Comparison of ENCODE assay signal across 13 mouse cellular contexts in genomic region chr4:34582476-34582875, GRCm38 (mm10). TPM values are rescaled to one million over a fixed set of nuclear protein-coding genes. Genes with fewer than 3 reads are reported as not detected.
DNase-seq lines count a peak whose midpoint lies in the region; ATAC-seq and TF ChIP-seq lines count a peak whose summit lies in the region.
"Had no signal": no experiment of that assay in that cellular context is flagged by ENCODE, and none has a peak within 500 bp of the region (broad histone marks: within the 10 kb centered on the region; RNA-seq: fewer than 3 reads in every experiment).

No protein-coding gene starts in this region.

- peaks cover 68% of the 10 kb centered on the region for H3K36me3 ChIP-seq in heart, postnatal 0 days (replicated peaks; ENCODE audit: control insufficient read depth, insufficient read depth, low read length)
- H3K36me3 ChIP-seq in neural tube, embryonic 12.5 days, result peaks cover 58% of the 10 kb centered on the region
- H3K36me3 ChIP-seq in neural tube, embryonic 15.5 days, result peaks cover 48% of the 10 kb centered on the region

- no peak overlapping the region for H3K9ac ChIP-seq in heart, postnatal 0 days (replicated peaks; ENCODE audit: low read depth, low read length)
- no peak overlapping the region for H3K9ac ChIP-seq in neural tube, embryonic 12.5 days
- H3K9ac ChIP-seq in neural tube, embryonic 15.5 days (replicated peaks), result no peak overlapping the region
- H3K9ac ChIP-seq: liver, embryonic 12.5 days had no signal

- no peak for DNase-seq in heart, postnatal 0 days (ENCODE audit: low spot score)
- DNase-seq in heart, postnatal 10 days, result no peak
- peak; percentile 41 for DNase-seq in brain, adult 2 months (ENCODE audit: low read depth, low spot score)
- DNase-seq in spleen, postnatal 10 days (ENCODE audit: low spot score in 2 of 2), result no peak
- no peak for DNase-seq in embryo, embryonic 11 days
- DNase-seq: kidney, adult 9 months; lung, postnatal 14 days; midbrain, embryonic 14.5 days; right cerebral cortex, postnatal 14 days had no signal

- no peak overlapping the region for H3K4me3 ChIP-seq in heart, postnatal 0 days (ENCODE audit: low read depth, low read length)
- no peak overlapping the region for H3K4me3 ChIP-seq in neural tube, embryonic 12.5 days
- no peak overlapping the region for H3K4me3 ChIP-seq in neural tube, embryonic 15.5 days (replicated peaks)
- H3K4me3 ChIP-seq: liver, embryonic 12.5 days had no signal

- H3K27me3 ChIP-seq in heart, postnatal 0 days (ENCODE audit: control insufficient read depth, insufficient read depth, low read length), result no peaks in the 10 kb centered on the region
- no peaks in the 10 kb centered on the region for H3K27me3 ChIP-seq in neural tube, embryonic 12.5 days (replicated peaks)
- no peaks in the 10 kb centered on the region for H3K27me3 ChIP-seq in neural tube, embryonic 15.5 days (replicated peaks)
- H3K27me3 ChIP-seq: liver, embryonic 12.5 days had no signal

- intact Hi-C loops in heart, postnatal 10 days (cut with DNase I), result no loop called here

- no peaks in the 10 kb centered on the region for H3K9me3 ChIP-seq in heart, postnatal 0 days (replicated peaks; ENCODE audit: control insufficient read depth, low read length)
- H3K9me3 ChIP-seq in neural tube, embryonic 12.5 days, result no peaks in the 10 kb centered on the region
- no peaks in the 10 kb centered on the region for H3K9me3 ChIP-seq in neural tube, embryonic 15.5 days (replicated peaks)
- H3K9me3 ChIP-seq: liver, embryonic 12.5 days had no signal

- peak overlapping the region; percentile 46; the same call in 1 of the 2 replicates for H3K27ac ChIP-seq in heart, postnatal 0 days (ENCODE audit: low read depth)
- H3K27ac ChIP-seq in neural tube, embryonic 12.5 days, result no peak overlapping the region
- no peak overlapping the region for H3K27ac ChIP-seq in neural tube, embryonic 15.5 days (replicated peaks)
- H3K27ac ChIP-seq: liver, embryonic 12.5 days had no signal

- 0 out of 2 replicates have a peak, but pooled peaks have one; percentile 31 for ATAC-seq in heart, postnatal 0 days (ENCODE audit: insufficient read depth, low read depth)
- ATAC-seq in neural tube, embryonic 12.5 days (ENCODE audit: low FRiP score, low read depth), result 0 out of 2 replicates have a peak, but pooled peaks have one; percentile 44
- no peak for ATAC-seq in neural tube, embryonic 15.5 days (ENCODE audit: low FRiP score)
- ATAC-seq: forebrain, embryonic 16.5 days; liver, embryonic 12.5 days had no signal

- H3K4me1 ChIP-seq in heart, postnatal 0 days (ENCODE audit: control insufficient read depth, insufficient read depth), result peaks cover 19% of the 10 kb centered on the region; the same call in 1 of the 2 replicates
- H3K4me1 ChIP-seq in neural tube, embryonic 12.5 days, result no peaks in the 10 kb centered on the region
- 0 out of 2 replicates have a peak, but pooled peaks cover 3% of the 10 kb centered on the region for H3K4me1 ChIP-seq in neural tube, embryonic 15.5 days

- WGBS in heart, postnatal 0 days, result 38% methylated on average over 5 of the region's 5 CpGs
- WGBS in neural tube, embryonic 12.5 days, result 52% methylated on average over 5 of the region's 5 CpGs
- 48% methylated on average over 5 of the region's 5 CpGs for WGBS in neural tube, embryonic 15.5 days

- TF ChIP-seq CTCF in heart, postnatal 0 days (IDR thresholded peaks at IDR 0.05; ENCODE audit: low read depth), result no peak

- TF ChIP-seq EP300 in heart, postnatal 0 days (IDR thresholded peaks at IDR 0.05; ENCODE audit: low read depth), result no peak

- no peak overlapping the region for H3K4me2 ChIP-seq in heart, postnatal 0 days (ENCODE audit: low read depth, low read length)
- H3K4me2 ChIP-seq in neural tube, embryonic 12.5 days (replicated peaks), result no peak overlapping the region
- no peak overlapping the region for H3K4me2 ChIP-seq in neural tube, embryonic 15.5 days
- H3K4me2 ChIP-seq: liver, embryonic 12.5 days had no signal

RNA-seq across cellular contexts. Expression of gene Akirin2, which starts 31.7 kb away (rescaled TPM):
- 29.0 and 66.3 TPM in 2 replicates for total RNA-seq in heart, postnatal 0 days (2014; rRNA removed; ENCODE audit: low replicate concordance)
- 34.2 and 37.0 TPM in 2 replicates for polyA plus RNA-seq in heart, postnatal 0 days (2015; fragmentation: Nextera tagmentation; extraction: Ambion mirVana)
- total RNA-seq in heart, postnatal 10 days (2021), result 10 to 100 TPM; 59.4 to 69.5 TPM
- 150 and 151 TPM in 2 replicates for polyA plus RNA-seq in neural tube, embryonic 12.5 days (2016; fragmentation: Nextera tagmentation; extraction: Ambion mirVana)
- 74.3 and 90.5 TPM in 2 replicates for polyA plus RNA-seq in neural tube, embryonic 15.5 days (2015; fragmentation: Nextera tagmentation; extraction: Ambion mirVana)

RNA-seq across cellular contexts. Expression of gene Orc3, which starts 32.3 kb away (rescaled TPM):
- 41.0 and 47.8 TPM in 2 replicates for total RNA-seq in heart, postnatal 0 days (2014; rRNA removed; ENCODE audit: low replicate concordance)
- polyA plus RNA-seq in heart, postnatal 0 days (2015; fragmentation: Nextera tagmentation; extraction: Ambion mirVana), result 50.0 and 51.4 TPM in 2 replicates
- 10 to 100 TPM; 42.0 to 43.9 TPM for total RNA-seq in heart, postnatal 10 days (2021)
- polyA plus RNA-seq in neural tube, embryonic 12.5 days (2016; fragmentation: Nextera tagmentation; extraction: Ambion mirVana), result 92.7 and 101 TPM in 2 replicates
- polyA plus RNA-seq in neural tube, embryonic 15.5 days (2015; fragmentation: Nextera tagmentation; extraction: Ambion mirVana), result 70.9 and 75.0 TPM in 2 replicates

RNA-seq across cellular contexts. Expression of gene Rars2, which starts 32.3 kb away (rescaled TPM):
- total RNA-seq in heart, postnatal 0 days (2014; rRNA removed; ENCODE audit: low replicate concordance), result 19.4 and 93.2 TPM in 2 replicates
- 49.7 and 51.2 TPM in 2 replicates for polyA plus RNA-seq in heart, postnatal 0 days (2015; fragmentation: Nextera tagmentation; extraction: Ambion mirVana)
- 10 to 100 TPM; 28.0 to 32.5 TPM for total RNA-seq in heart, postnatal 10 days (2021)
- 63.5 and 67.8 TPM in 2 replicates for polyA plus RNA-seq in neural tube, embryonic 12.5 days (2016; fragmentation: Nextera tagmentation; extraction: Ambion mirVana)
- polyA plus RNA-seq in neural tube, embryonic 15.5 days (2015; fragmentation: Nextera tagmentation; extraction: Ambion mirVana), result 51.0 and 55.4 TPM in 2 replicates
